Mouse (Mus musculus) embryo, embryonic 10 days (tissue): Measurements from ENCODE around the gene Mcm3.
A peak's percentile ranks its signal among the peaks of the same experiment; 100 is the strongest.
"Not testable (repeated sequence)": the region's sequence is repeated elsewhere in the genome, so short reads cannot be mapped to it uniquely, and the experiment has no call there.

Experiments used
- DNase-seq: peaks from one replicate; pipeline ENCODE4 v3.0.0-alpha.2; 2015; ENCODE audit warnings: low spot score

The Mcm3 gene

DNA sequence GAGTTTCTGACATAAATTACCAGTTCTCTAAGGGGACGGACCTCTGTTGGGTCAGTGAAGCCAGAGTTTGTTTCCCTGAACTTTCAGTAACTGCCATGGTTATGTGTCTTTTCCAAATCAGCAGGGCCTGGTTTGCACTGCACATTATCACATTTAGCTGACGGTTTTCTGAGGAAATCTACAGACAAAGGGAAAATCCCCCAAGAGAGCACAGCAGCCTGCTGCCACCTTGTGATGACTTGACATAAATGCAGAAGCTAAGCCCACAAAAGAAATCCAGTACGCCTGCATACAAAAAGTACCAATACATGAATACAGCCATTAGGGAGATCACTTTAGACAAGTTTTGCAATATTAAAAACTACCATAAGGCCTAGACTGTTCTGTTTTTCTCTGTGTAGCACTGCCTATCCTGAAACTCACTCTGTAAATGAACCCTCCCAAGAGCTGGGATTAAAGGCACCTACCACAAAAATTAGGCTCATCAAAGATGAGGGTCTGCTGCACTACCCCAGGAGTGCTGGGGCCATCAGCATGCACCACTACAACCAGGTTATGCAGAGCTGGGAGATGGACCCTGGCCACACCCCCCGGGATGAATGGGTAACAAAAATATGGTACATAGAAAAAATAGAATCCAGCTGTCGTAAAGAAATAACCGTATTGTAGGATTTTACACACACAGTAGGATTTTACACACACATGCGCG lies 18.3 kb downstream of the Mcm3 start:
- peak; percentile 42 for DNase-seq

DNA sequence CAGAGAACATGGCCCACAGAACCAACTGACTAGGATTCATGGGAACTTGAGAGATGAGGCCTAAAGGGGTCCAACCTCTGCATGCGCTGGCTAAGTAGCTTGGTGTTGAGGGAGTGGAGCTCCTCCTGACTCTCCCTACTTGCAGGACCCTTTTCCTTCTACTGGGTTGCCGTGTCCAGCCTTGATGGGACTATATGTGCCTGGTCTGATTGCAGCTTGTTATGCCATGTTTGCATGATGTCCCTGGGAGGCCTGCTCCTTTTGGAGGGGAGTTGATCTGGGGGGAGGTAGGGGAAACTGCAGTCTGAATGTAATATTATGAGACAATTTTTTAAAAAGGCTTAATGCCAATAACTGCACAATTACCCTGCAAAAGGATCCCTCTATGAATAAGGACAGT lies 18.8 kb downstream of the Mcm3 start:
- no peak for DNase-seq

DNA sequence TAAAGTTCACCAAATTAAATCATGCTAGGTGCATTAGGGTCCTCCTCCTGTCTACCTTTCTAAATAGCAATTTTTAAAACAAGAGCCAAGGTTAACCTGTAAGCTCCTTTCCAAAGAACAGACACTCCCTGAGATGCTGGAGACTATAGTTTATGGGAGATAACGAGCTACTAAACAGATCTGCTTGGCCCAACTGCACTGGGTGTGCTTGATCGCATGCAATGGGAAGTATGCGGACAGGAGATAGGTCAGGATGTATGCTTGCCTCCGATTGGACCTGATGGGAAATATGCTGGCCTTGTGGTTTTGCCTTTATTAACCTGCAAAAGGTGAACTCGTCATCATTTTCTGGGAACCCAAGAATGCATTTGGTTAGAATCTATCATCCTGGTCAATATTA lies 24.9 kb downstream of the Mcm3 start:
- DNase-seq, result no peak

DNA sequence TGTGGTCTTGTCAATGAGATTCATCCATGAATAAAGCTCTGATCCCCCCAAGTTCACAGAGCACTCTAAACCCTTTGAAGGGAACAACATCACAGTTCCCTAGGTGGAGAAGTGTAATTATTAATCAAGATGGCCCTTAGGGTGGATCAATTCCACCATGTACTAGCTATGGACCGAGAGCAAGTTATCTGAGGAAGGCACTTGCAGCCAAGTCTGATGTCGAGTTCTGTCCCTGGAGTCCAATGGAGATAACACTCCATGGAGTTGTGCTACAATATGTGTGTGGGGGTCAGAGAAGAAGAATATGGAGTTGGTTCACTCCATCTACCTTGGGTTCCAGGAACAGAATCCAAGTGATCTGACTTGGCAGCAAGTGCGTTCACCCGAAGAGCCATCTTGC lies 25.4 kb downstream of the Mcm3 start:
- DNase-seq, result no peak

DNA sequence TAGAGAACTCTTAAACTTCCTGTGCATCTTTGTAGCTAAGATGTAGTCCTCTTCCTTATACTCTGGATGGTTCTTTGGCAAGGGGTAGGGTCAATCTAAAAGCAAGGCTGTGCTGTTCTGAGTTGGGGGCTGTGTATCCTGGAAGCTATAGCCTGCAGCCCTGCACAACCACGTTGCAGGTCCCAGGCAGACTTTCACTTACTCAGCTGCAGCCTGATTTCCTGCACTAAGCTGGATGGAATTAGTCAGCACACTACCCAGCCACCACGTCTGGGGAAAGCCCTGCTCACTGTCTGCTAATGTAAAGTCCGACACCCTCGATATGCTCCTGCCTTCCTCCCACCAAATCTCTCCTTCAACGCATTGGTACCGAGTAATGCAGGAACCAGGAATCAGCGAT lies 28.7 kb downstream of the Mcm3 start:
- no peak for DNase-seq

DNA sequence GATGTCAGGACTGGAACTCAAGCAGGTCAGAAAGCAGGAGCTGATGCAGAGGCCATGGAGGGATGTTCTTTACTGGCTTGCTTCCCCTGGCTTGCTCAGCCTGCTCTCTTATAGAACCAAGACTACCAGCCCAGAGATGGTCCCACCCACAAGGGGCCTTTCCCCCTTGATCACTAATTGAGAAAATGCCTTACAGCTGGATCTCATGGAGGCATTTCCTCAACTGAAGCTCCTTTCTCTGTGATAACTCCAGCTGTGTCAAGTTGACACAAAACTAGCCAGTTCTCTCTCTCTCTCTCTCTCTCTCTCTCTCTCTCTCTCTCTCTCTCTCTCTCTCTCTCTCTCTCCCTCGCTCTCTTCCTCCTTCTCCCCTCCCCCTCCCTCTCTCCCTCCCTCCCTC lies 29.6 kb downstream of the Mcm3 start, which contains the start of gene Il17f:
Gene Il17f, minus strand, starts transcription at position 101 of the 400 bp plus-strand sequence.
- DNase-seq, result not testable (repeated sequence)

DNA sequence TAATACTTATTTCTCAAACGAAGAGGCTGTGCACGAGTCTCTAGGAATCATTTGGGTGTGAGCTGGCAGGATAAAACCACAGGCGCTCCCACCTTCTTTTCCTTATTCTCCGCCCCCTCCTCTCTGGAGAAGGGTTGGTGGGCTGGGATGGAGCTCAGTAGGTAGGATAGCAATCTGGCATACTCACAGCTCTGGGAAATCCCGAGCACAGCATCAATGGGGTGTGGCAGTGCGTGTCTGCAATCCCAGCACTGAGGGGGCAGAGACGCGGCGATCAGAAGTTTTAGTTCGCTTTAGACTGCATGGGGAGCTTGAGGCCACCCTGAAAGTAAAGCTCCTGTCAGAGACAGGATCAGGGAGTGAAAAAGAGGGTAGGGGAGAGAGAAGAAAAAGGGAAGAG lies 31.7 kb downstream of the Mcm3 start:
- DNase-seq, result no peak

DNA sequence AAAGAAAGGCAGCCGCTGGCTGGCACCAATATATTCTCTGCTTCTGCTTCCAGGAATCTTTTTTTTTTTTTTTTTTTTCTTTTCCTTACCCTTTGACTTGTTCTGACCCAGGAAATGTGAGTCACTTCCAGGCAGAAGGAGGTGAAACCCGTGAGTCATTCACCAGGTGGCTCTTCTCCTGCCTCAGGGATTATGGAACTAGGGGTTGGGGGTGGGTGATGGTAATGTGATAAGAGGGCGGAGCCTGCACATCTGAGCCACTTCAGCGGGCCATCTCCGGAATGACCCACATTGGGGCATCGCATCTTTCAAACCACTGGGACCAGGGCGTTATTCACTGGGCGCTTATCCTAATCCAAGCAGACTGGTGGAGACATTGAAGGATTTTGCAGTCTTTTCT lies 33.1 kb downstream of the Mcm3 start:
- no peak for DNase-seq

DNA sequence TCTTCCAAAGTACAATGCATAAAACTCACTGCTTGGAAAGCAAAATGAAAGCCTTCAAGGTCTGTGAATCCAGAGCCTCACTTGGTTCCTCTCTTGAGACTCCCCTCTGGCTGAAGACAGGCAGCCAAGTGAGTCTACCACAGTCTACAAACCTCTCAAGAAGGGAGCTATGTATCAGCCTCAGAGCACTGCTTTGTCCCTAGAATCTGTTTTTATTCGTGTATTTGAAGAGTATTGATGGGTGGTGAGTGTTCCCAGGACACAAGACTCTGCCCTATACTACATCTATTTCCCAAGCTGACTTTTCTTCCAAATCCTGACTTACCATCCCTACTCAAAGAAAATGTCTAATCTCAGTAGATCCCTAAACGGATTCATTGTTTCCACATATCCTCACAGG lies 41.7 kb downstream of the Mcm3 start:
- DNase-seq, result no peak

DNA sequence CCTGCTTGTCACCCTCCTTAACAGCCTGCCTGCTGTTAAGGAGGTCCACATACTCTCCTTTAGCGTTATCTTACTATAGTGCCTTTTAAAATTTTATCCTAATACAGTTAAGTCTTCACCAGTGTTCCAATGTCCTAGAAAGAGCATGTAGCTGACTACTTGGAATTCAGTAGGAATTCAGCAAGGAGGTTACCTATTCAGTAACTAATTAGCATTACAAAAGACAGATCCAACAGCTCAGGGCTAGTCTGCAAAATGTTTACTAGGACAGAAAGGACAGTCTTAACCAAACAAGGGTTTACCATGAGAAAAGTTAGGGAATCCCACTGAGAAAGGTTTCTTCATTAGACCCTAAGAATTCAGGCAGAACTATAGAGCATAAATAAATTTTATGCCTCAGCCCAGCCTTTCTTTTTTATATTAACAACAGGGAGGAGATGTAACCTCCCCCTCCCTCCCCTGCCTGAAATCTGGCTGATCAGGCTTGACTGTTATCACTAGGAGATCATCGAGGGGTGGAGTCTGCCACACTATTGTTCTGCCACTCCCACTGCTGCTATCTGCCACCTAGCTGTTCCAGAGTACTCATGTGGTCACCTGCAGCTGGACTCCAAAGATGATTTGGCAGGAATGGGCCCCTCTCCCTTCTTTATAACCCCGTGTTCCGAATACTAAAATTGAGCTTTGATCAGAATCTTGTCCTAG lies 45.9 kb downstream of the Mcm3 start:
- not testable (repeated sequence) for DNase-seq

DNA sequence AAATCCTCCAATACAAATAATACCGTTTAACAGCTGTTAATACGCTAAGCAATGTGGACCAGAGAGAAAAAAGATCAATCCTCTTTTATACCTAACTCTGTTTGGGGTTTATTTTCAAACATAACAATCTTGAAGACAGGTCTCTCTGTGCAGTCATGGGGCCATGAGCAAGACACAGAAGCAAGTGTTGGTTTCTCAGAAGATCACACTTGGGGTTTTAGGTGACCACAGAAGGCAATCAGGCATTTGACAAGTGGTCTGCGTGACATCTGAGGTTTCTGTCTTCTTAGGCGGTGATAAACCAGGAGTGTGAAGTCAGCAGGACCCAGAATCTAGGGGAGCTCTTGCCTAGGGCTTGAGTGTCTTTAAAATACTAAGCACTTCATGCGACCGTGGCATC lies 53.6 kb downstream of the Mcm3 start:
- no peak for DNase-seq

DNA sequence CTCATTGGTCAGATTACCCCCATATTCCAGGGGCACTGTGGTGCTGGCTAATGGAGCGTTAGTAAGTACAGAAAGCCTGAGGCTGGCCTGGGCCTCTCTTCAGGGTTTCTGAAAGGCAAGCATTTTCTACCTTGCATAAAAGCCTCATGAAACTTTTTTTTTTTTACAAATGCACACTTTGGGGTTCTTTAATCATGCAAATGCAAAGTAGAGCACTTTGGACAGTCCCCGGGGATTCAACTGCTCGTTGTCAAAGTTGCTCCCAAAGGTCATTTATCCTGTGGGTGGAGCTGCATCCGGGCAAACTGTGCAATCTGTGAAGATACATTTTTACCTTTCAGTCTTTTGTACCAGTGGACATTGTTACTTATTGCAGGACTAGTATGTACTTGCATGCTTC lies 58.7 kb downstream of the Mcm3 start:
- DNase-seq, result no peak

DNA sequence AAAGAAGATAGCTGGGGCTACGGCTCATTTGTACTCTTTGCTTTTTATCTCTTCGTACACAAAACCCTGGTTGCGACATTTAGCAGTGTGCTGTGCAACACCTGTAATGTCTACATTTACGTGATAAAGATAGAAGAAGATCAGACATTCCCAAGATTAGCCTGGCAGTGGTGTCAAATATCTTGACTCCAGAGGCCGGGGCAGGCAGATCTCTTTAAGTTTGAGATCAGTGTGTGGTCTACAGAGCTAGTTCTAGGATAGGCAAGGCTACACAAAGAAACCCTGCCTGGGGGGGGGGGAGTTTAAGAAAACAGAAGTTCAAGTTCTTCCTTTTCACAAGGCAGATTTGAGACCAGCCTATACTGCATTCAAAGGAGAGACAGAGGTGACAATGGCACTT lies 59.8 kb downstream of the Mcm3 start:
- DNase-seq, result no peak

DNA sequence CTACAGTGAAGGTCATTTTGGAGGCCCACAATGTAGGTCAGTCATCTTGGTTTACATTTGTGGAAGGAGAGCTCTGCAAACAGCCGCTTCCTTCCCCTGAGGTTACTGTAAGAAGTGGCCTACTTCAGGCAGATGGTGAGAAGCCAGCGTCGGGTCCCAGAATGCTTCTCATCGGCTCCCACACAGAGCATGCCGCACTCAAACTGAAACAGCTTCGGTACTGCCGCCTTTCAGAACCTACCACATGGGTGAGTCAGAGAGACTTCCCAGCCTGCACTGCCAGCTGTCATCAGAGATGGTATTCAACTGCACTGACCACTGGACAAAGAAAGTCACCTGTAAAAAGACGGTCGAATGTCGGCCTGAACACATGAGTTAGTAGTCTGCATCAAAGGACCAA lies 60.3 kb downstream of the Mcm3 start:
- DNase-seq, result no peak

DNA sequence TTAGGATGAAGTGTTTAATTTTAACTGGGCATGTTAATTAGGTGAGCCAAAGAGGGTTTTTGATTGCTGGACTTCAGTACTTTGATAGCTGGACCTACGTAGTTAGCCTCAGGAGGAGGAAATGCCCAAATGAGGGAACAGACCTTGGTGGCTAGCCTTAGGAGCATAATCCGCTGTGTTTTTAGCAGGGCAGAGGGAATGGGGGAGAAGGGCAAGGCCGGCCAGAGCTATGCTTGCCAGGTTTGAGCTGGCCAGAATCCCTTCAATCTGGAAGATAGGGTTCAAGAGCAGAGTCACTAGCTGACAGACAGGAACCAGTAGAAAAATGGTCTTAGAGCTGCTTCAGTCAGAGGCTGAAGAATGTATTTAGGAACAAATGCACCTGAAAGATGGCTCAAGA lies 62.5 kb downstream of the Mcm3 start:
- no peak for DNase-seq

DNA sequence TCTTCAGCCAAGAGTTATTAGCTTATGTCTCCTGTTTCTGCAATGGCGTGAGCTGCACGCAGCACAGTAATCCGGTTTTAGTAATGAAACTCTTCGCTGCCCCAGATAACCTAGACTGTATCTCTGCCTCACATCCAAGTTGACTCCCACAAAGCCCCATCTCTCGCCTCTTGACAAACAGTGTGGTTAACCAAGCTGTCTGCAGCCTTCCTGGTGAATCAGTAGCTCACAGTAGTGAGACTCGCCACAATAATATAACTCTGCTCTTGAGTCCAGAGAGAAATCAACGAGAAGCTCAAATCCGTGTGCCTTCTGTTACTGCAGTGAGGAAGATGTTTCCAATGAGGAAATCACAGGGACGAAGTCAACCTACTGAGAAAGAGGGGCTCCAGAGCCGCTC lies 65.7 kb downstream of the Mcm3 start:
- DNase-seq, result no peak
